Mouse (Mus musculus): ENCODE data around the gene Ankrd17. TPM values are rescaled to one million over a fixed set of nuclear protein-coding genes. Genes with fewer than 3 reads are reported as not detected.

The Ankrd17 gene
- polyA plus RNA-seq, 1 experiment from 2014 or later: 37.9 TPM

DNA sequence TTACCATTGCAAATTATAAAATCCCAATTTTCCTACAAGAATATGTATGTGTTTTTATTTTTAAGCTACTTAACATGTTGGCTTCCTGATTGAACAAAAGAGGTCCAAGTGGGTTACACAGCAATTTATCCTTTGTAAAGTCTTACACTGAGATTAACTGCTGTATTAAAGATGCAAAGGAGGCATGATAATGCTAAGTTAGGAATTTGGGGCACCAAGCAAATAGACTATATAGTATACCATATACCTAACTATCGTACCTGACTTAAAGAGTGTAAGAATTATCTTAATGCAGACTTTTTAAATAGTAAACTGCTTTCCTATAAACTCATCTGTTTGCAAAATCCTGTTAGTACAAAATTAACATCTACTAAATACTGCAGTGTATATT lies 26.4 kb downstream of the Ankrd17 start:
- Histone ChIP-seq H3K9me3 (ENCODE audit: control insufficient read depth, low read length) (no peaks in the 10 kb centered on the region), H3K9ac (peak overlapping the region; percentile 70), H3K4me3 (replicated peaks; ENCODE audit: low read length) (peak overlapping the region; percentile 46), H3K4me2 (replicated peaks) (peak overlapping the region; percentile 56), H3K27me3 (ENCODE audit: control insufficient read depth, insufficient read depth, low read length) (no peaks in the 10 kb centered on the region), H3K4me1 (replicated peaks; ENCODE audit: control insufficient read depth, insufficient read depth, low read length) (peaks cover 8% of the 10 kb centered on the region), H3K27ac (peak overlapping the region; percentile 76; the same call in 1 of the 2 replicates), H3K36me3 (replicated peaks; ENCODE audit: control insufficient read depth, insufficient read depth) (no peaks in the 10 kb centered on the region)
- DNase-seq (ENCODE audit: low spot score): no peak
- peak; percentile 12; the same call in 1 of the 2 replicates for ATAC-seq (ENCODE audit: low FRiP score)
- WGBS: 85% methylated on average over 1 of the region's 1 CpGs

DNA sequence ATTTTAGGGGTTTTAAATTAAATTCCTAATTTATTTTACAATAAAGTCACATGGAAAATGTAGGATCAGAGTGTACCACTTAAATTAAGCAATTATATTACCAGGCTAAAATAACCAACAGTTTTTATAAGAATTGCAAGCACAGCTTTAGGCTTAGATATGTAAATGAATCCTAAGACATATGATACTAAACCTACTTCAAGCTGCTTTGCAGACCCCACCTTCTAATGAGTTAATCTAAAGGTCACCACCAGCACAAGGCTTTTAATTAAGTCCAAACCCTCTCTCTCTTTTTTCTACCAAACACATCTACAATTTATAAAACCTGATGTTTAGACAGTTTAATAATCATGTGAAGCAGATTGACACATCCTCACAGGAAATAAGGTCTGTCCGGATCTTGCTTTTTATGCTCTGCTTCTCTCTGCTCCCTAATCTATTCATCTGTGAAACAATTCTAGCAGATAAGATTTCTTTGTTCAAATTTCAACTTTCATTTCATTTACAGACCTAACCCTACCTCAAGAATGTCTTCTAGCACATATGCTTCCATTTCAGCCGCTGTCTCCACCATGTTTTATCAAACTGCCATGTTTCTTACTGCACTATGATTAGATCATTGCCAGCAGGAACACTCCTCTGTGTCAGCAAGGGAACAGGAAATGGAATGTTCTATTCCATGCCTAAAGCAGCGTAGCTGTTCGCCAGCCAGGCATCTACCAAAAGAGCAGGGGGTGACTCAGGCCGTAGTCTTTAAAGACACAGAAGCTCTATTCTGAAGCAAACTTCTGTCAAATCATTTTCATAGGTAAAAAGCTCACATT lies 27.0 kb downstream of the Ankrd17 start:
- peak overlapping the region; percentile 70 for H3K9ac ChIP-seq
- H3K4me1 ChIP-seq (replicated peaks; ENCODE audit: control insufficient read depth, insufficient read depth, low read length): peaks cover 8% of the 10 kb centered on the region
- H3K36me3 ChIP-seq (replicated peaks; ENCODE audit: control insufficient read depth, insufficient read depth): no peaks in the 10 kb centered on the region
- WGBS: 11% methylated on average over 5 of the region's 5 CpGs
- no peaks in the 10 kb centered on the region for H3K9me3 ChIP-seq (ENCODE audit: control insufficient read depth, low read length)
- ATAC-seq (ENCODE audit: low FRiP score) (peak; percentile 96), DNase-seq (ENCODE audit: low spot score) (peak; percentile 81)
- no peaks in the 10 kb centered on the region for H3K27me3 ChIP-seq (ENCODE audit: control insufficient read depth, insufficient read depth, low read length)
- H3K4me3 ChIP-seq (replicated peaks; ENCODE audit: low read length): peak overlapping the region; percentile 46
- H3K4me2 ChIP-seq (replicated peaks): peak overlapping the region; percentile 56
- peak overlapping the region; percentile 76; the same call in 1 of the 2 replicates for H3K27ac ChIP-seq

DNA sequence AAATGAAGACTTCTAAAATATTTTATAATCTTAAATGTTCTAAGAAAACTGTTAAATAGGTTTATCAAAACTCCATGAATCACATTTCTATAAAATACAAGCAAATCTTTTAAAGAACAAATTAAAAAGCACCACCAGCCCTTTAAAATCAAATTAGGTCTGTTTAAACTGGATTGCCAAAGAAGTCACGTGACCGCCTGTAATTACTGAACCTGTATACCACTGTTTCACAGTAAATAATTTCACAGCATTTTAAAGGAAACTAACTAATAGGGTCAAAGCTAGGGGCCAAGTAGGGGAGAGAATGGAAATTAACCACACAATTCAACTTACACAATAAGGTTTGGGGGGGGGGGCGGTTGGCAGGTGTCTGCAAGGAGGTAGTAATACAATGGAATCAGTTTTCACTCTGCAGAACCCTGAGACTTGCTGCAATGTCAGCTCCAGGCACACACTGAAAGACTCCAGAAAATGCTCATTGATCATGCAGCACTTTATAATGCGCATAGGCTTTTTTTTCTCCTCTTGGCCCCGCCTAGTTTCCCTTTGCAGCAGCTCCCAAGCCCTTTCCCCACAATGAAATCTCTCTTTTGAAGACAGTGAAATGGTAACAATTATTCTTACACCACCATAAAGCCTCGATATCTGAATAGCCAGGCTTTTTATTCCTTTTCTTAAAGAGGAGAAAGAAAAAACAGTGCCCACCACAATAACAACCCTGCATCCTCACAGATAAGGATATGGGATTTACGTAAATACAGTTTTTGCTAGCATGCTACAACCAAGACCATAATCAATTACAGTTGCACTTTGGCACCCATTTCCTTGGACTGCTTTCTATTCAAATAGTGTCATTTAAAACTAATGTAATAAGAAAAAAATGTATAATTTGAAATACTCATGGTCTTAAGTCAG lies 27.9 kb downstream of the Ankrd17 start:
- ATAC-seq (ENCODE audit: low FRiP score) (0 out of 2 replicates have a peak, but pooled peaks have one; percentile 35), DNase-seq (ENCODE audit: low spot score) (no peak)
- Histone ChIP-seq H3K4me2 (replicated peaks) (peak overlapping the region; percentile 56), H3K9ac (peak overlapping the region; percentile 29), H3K27ac (peak overlapping the region; percentile 7; the same call in 1 of the 2 replicates), H3K36me3 (replicated peaks; ENCODE audit: control insufficient read depth, insufficient read depth) (no peaks in the 10 kb centered on the region), H3K4me1 (replicated peaks; ENCODE audit: control insufficient read depth, insufficient read depth, low read length) (peaks cover 8% of the 10 kb centered on the region), H3K9me3 (ENCODE audit: control insufficient read depth, low read length) (no peaks in the 10 kb centered on the region), H3K4me3 (replicated peaks; ENCODE audit: low read length) (peak overlapping the region; percentile 15; the same call in 1 of the 2 replicates), H3K27me3 (ENCODE audit: control insufficient read depth, insufficient read depth, low read length) (no peaks in the 10 kb centered on the region)
- 21% methylated on average over 7 of the region's 7 CpGs for WGBS

DNA sequence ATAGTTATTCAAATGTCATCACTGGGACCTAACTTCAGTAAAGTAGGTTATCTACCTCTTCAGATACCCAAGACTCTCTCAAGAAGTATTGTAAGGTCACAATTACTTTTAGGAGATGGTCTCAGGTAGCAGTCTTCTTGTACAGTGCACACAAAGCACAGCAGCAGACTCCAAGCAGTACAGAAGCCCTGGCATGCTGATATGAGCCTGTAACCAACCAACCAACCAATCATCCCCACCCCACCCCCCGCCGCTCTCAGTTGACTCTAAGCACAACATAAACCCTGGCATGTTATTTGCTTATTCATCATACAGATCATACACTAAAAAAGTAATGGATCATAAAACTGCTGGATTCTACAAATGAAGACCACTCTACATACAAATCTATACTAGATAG lies 33.9 kb downstream of the Ankrd17 start:
- DNase-seq (ENCODE audit: low spot score) (no peak), ATAC-seq (ENCODE audit: low FRiP score) (no peak)
- 98% methylated on average over 2 of the region's 2 CpGs for WGBS
- Histone ChIP-seq H3K4me2 (replicated peaks) (no peak overlapping the region), H3K27me3 (ENCODE audit: control insufficient read depth, insufficient read depth, low read length) (no peaks in the 10 kb centered on the region), H3K4me3 (replicated peaks; ENCODE audit: low read length) (no peak overlapping the region), H3K27ac (no peak overlapping the region), H3K4me1 (replicated peaks; ENCODE audit: control insufficient read depth, insufficient read depth, low read length) (no peaks in the 10 kb centered on the region), H3K36me3 (replicated peaks; ENCODE audit: control insufficient read depth, insufficient read depth) (no peaks in the 10 kb centered on the region), H3K9ac (no peak overlapping the region), H3K9me3 (ENCODE audit: control insufficient read depth, low read length) (no peaks in the 10 kb centered on the region)

DNA sequence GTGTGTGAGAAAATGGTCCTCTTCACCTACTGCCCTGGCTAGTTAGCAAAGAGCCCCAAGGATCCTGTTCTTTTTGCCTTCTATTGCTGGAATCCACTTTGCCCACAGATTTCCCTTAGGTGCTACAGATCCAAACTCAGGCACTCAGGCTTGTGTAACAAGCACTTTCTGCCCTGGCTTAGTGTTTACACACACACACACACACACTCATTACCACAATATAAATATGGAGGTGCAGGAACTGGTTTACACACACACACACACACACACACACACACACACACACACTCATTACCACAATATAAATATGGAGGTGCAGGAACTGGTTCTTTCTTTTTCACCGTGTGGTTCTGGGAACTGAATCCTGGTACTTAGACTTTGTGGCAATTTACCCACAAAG lies 35.3 kb downstream of the Ankrd17 start:
- no peak for ATAC-seq (ENCODE audit: low FRiP score)
- no peaks in the 10 kb centered on the region for H3K9me3 ChIP-seq (ENCODE audit: control insufficient read depth, low read length)
- WGBS: 83% methylated on average over 1 of the region's 1 CpGs
- no peak overlapping the region for H3K9ac ChIP-seq
- no peak for DNase-seq (ENCODE audit: low spot score)
- no peaks in the 10 kb centered on the region for H3K4me1 ChIP-seq (replicated peaks; ENCODE audit: control insufficient read depth, insufficient read depth, low read length)
- H3K4me3 ChIP-seq (replicated peaks; ENCODE audit: low read length): no peak overlapping the region
- no peaks in the 10 kb centered on the region for H3K36me3 ChIP-seq (replicated peaks; ENCODE audit: control insufficient read depth, insufficient read depth)
- H3K27me3 ChIP-seq (ENCODE audit: control insufficient read depth, insufficient read depth, low read length): no peaks in the 10 kb centered on the region
- no peak overlapping the region for H3K27ac ChIP-seq
- no peak overlapping the region for H3K4me2 ChIP-seq (replicated peaks)

DNA sequence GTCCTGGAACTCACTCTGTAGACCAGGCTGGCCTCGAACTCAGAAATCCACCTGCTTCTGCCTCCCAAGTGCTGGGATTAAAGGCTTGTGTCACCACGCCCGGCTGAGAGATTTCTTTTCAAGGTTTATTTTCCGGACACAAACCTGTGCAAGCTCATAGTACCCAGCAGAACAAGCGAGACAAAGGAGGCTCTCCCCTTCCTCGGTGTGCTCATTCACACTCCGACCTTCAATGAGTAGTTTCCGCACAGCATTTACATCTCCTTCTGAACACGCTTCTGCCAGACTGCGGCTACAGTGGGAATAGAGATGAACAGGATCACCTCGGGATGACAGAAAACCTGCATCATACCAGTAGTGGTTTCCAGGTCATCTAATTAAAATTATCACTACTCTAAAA lies 68.0 kb downstream of the Ankrd17 start:
- 95% methylated on average over 11 of the region's 11 CpGs for WGBS
- Histone ChIP-seq H3K4me1 (replicated peaks; ENCODE audit: control insufficient read depth, insufficient read depth, low read length) (no peaks in the 10 kb centered on the region), H3K36me3 (replicated peaks; ENCODE audit: control insufficient read depth, insufficient read depth) (peaks cover 46% of the 10 kb centered on the region), H3K27me3 (ENCODE audit: control insufficient read depth, insufficient read depth, low read length) (no peaks in the 10 kb centered on the region), H3K4me2 (replicated peaks) (no peak overlapping the region), H3K4me3 (replicated peaks; ENCODE audit: low read length) (no peak overlapping the region), H3K9me3 (ENCODE audit: control insufficient read depth, low read length) (no peaks in the 10 kb centered on the region), H3K27ac (no peak overlapping the region), H3K9ac (no peak overlapping the region)
- DNase-seq (ENCODE audit: low spot score) (no peak), ATAC-seq (ENCODE audit: low FRiP score) (no peak)

DNA sequence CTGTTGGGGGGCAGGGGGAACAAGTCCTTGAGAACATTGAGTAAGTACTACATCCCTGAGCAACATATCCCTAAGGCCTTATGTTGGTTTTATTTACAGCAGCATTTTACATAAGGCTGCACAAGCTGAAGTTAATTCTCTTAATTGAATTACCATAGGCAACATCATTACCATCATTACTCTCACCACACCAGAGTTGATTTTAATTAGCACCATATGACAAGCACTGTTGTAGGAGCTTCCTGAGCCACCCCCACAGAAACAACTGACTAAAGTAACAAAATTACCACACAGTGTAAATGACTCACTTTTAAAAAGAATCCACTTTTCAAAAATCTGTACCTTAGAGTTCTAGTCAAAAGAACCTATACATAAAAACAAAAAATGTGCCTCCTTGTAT lies 76.5 kb downstream of the Ankrd17 start:
- ATAC-seq (ENCODE audit: low FRiP score) (peak; percentile 37; the same call in 1 of the 2 replicates), DNase-seq (ENCODE audit: low spot score) (no peak)
- no peaks in the 10 kb centered on the region for H3K27me3 ChIP-seq (ENCODE audit: control insufficient read depth, insufficient read depth, low read length)
- no peaks in the 10 kb centered on the region for H3K9me3 ChIP-seq (ENCODE audit: control insufficient read depth, low read length)
- no peak overlapping the region for H3K4me2 ChIP-seq (replicated peaks)
- H3K27ac ChIP-seq: no peak overlapping the region
- H3K9ac ChIP-seq: no peak overlapping the region
- H3K36me3 ChIP-seq (replicated peaks; ENCODE audit: control insufficient read depth, insufficient read depth): peaks cover 81% of the 10 kb centered on the region
- H3K4me3 ChIP-seq (replicated peaks; ENCODE audit: low read length): no peak overlapping the region
- H3K4me1 ChIP-seq (replicated peaks; ENCODE audit: control insufficient read depth, insufficient read depth, low read length): no peaks in the 10 kb centered on the region

DNA sequence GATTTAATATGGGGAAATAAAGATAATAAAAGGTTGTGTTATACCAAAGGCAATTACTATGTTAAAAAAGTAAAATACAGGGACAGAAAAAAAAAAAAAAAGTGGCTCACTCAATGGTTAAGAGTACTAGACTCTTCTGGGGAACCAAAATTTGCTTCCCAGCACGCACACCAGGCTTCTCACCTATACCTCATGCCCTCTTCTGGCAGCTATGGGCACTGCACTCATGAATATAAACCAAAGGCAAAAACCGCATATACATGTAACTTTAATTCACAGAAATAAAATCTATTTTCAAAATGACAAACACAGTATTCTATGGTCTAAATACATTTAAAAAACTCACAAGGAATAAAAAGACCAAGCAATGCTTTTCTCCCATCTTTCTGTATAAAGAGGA lies 79.8 kb downstream of the Ankrd17 start:
- H3K4me3 ChIP-seq (replicated peaks; ENCODE audit: low read length): no peak overlapping the region
- no peak for ATAC-seq (ENCODE audit: low FRiP score)
- DNase-seq (ENCODE audit: low spot score): no peak
- WGBS: 84% methylated on average over 2 of the region's 2 CpGs
- H3K9ac ChIP-seq: no peak overlapping the region
- H3K4me1 ChIP-seq (replicated peaks; ENCODE audit: control insufficient read depth, insufficient read depth, low read length): no peaks in the 10 kb centered on the region
- no peak overlapping the region for H3K4me2 ChIP-seq (replicated peaks)
- no peak overlapping the region for H3K27ac ChIP-seq
- peaks cover 79% of the 10 kb centered on the region for H3K36me3 ChIP-seq (replicated peaks; ENCODE audit: control insufficient read depth, insufficient read depth)
- no peaks in the 10 kb centered on the region for H3K9me3 ChIP-seq (ENCODE audit: control insufficient read depth, low read length)
- H3K27me3 ChIP-seq (ENCODE audit: control insufficient read depth, insufficient read depth, low read length): no peaks in the 10 kb centered on the region

DNA sequence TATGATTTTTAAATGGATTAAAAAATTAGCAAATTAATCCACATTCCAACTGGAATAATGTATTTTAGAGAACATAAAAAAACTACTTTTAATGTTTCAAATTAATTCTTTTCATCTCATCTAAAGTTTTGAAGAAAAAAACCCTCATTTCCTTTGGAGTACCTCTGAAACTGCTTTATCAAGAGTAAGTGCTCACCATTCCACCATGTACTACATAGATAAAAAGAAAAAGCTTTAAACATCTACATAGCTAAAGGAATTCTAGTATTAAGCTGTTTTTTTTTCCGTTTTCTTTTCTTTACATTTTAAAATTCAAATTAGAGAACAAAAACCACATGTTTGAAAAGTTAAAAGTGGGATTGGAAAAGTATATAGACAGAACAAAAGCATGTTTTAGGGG lies 86.3 kb downstream of the Ankrd17 start:
- Histone ChIP-seq H3K4me2 (replicated peaks) (no peak overlapping the region), H3K9ac (no peak overlapping the region), H3K36me3 (replicated peaks; ENCODE audit: control insufficient read depth, insufficient read depth) (peaks cover 60% of the 10 kb centered on the region), H3K27me3 (ENCODE audit: control insufficient read depth, insufficient read depth, low read length) (no peaks in the 10 kb centered on the region), H3K9me3 (ENCODE audit: control insufficient read depth, low read length) (no peaks in the 10 kb centered on the region), H3K27ac (no peak overlapping the region), H3K4me3 (replicated peaks; ENCODE audit: low read length) (no peak overlapping the region), H3K4me1 (replicated peaks; ENCODE audit: control insufficient read depth, insufficient read depth, low read length) (no peaks in the 10 kb centered on the region)
- ATAC-seq (ENCODE audit: low FRiP score) (no peak), DNase-seq (ENCODE audit: low spot score) (no peak)
- WGBS: 98% methylated on average over 1 of the region's 1 CpGs
